Mouse (Mus musculus) layer of hippocampus, adult 18-20 months (tissue): ENCODE measurements at regions not wholly inside any gene's neighbourhood (a gene's known extent, or its start where the extent isn't known, plus 50 kb on each side); places are given as distances from the start of the nearest gene placed in this dataset.

Experiments
- DNase-seq, 2 experiments: peaks; one replicate each; pipeline ENCODE4 v3.0.0; 2022; ENCODE audit warnings: low spot score in 2 of 2

DNA sequence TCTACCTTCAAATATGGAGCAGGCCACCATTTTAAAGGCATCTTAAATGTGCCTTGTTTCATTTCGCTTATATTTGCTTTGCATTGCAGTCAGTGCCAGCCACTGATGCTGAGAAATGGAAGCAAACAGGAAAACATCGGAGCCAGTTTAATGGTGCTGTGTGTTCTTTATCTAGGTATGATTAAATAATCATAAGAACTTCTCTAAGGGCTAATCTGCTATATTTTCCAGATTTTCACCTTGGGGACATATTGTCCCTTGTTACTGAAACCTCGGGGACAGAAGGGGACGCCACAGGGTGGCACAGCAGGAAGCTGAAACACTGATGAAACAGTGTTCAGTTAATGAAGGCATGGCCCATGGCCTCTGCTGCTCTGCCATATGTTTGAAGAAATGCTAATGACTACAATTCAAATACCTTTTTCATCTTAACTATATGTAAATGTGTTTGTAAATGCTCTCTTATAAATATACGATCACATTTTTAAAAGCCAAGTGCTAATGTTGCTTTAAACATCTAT lies 562.6 kb downstream of the Etv1 start:
- DNase-seq = no peak

DNA sequence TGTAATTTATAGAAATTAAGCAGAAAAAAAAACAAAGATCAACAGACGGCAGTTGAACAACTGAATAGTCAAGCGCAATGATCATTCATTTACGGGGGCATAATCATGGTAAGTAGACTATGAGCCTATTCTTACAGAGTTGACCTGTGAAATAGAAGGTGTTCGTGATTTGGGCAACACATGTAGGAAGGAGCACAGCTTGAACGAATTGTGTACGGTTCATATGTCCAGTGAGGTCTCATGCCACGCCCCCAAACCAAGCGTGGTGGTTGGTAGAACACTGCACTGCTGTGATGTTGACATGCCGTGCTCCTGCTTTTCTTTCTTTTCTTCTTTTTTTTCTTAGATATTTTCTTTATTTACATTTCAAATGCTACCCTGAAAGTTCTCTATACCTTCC lies 563.1 kb downstream of the Etv1 start:
- no peak for DNase-seq

GRCm38 (mm10) chr12:39371480-39372245 lies 592.5 kb downstream of the Etv1 start:
- no peak for DNase-seq

- no peak for DNase-seq
These were observed 594.5 kb downstream of the Etv1 start for GRCm38 (mm10) chr12:39373721-39374120.
